Mouse (Mus musculus) midbrain, embryonic 11.5 days (tissue): ENCODE data around the gene Usp24. TPM values are rescaled to one million over a fixed set of nuclear protein-coding genes. Genes with fewer than 3 reads are reported as not detected.

Source experiments
- ATAC-seq: fragments of 200-750 bp; cut with Nextera tagmentation; 2 replicates; pipeline ENCODE4 v1.8.0; 2017; ENCODE audit warnings: moderate TSS enrichment, moderate library complexity; ENCODE audit not compliant: low FRiP score
- DNase-seq: peaks from one replicate; pipeline ENCODE4 v3.0.0; 2015; ENCODE audit warnings: low spot score; ENCODE audit errors: missing footprints
- H3K27ac ChIP-seq: fragments of 300-500 bp; sonication (generic); 2 replicates; pipeline ENCODE4 v1.5.1; 2014; ENCODE audit warnings: low read depth, low read length
- H3K27me3 ChIP-seq: fragments of 300-500 bp; sonication (generic); 2 replicates; pipeline ENCODE4 v1.6.1; 2014; ENCODE audit warnings: mild to moderate bottlenecking, low read length, moderate library complexity, mixed read lengths; ENCODE audit not compliant: control insufficient read depth, insufficient read depth
- H3K36me3 ChIP-seq: fragments of 300-500 bp; sonication (generic); 2 replicates; pipeline ENCODE4 v1.6.1; 2014; ENCODE audit warnings: mild to moderate bottlenecking, low read length, moderate library complexity, mixed read lengths; ENCODE audit not compliant: control insufficient read depth, insufficient read depth
- H3K4me1 ChIP-seq: fragments of 300-500 bp; sonication (generic); 2 replicates; pipeline ENCODE4 v1.6.1; 2014; ENCODE audit warnings: low read length; ENCODE audit not compliant: control insufficient read depth, insufficient read depth
- H3K4me2 ChIP-seq: fragments of 300-500 bp; sonication (generic); 2 replicates; pipeline ENCODE4 v1.6.1; 2014; ENCODE audit warnings: mild to moderate bottlenecking, moderate library complexity
- H3K4me3 ChIP-seq: fragments of 300-500 bp; sonication (generic); 2 replicates; pipeline ENCODE4 v1.5.1; 2014; ENCODE audit warnings: low read depth, low read length
- H3K9ac ChIP-seq: fragments of 300-500 bp; sonication (generic); 2 replicates; pipeline ENCODE4 v1.6.1; 2014; ENCODE audit warnings: low read length
- H3K9me3 ChIP-seq: fragments of 300-500 bp; sonication (generic); 2 replicates; pipeline ENCODE4 v1.6.1; 2016; ENCODE audit warnings: low read length; ENCODE audit not compliant: control insufficient read depth
- WGBS: fragments of 180-500 bp; shearing (Covaris S2); extraction: QIAGEN DNeasy Blood & Tissue Kit; methylation state at CpG from one replicate; pipeline ENCODE4 v1.1.7; 2014; 5-methylcytosine and 5-hydroxymethylcytosine counted together
- polyA plus RNA-seq: library from polyadenylated mRNA; unstranded; fragments of >200 nt; fragmentation: Nextera tagmentation; extraction: Ambion mirVana; gene quantifications from 2 replicates; pipeline ENCODE4 v1.2.1, GENCODE M21; 2014

Usp24 gene
- polyA plus RNA-seq, 1 experiment from 2014 or later = 10.0 TPM

DNA sequence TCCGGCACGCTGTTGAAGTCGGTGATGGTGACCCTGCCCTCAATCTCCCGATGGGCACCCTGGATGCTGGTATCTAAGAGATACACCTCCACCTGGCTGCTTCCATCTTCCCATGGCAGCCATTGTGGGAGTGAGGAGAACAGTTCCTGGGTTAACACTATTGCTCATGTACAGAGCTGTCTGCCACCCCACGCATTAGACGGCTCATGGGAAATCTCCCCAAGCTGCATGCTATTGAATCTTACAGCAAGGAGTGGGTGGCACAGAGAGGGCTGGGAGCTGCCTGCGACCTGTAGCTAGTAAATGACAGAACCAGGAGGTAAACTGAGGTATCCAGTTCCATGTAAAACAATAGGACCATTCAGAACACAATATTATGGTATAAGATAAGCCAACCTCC, 138.5 kb downstream of the Usp24 start:
- no peak overlapping the region for H3K27ac ChIP-seq
- H3K9ac ChIP-seq = no peak overlapping the region
- WGBS = 91% methylated on average over 7 of the region's 7 CpGs
- H3K9me3 ChIP-seq = no peaks in the 10 kb centered on the region
- no peak for ATAC-seq
- H3K4me2 ChIP-seq = no peak overlapping the region
- no peaks in the 10 kb centered on the region for H3K4me1 ChIP-seq
- H3K4me3 ChIP-seq = no peak overlapping the region
- no peak for DNase-seq
- H3K36me3 ChIP-seq = no peaks in the 10 kb centered on the region
- H3K27me3 ChIP-seq = no peaks in the 10 kb centered on the region

DNA sequence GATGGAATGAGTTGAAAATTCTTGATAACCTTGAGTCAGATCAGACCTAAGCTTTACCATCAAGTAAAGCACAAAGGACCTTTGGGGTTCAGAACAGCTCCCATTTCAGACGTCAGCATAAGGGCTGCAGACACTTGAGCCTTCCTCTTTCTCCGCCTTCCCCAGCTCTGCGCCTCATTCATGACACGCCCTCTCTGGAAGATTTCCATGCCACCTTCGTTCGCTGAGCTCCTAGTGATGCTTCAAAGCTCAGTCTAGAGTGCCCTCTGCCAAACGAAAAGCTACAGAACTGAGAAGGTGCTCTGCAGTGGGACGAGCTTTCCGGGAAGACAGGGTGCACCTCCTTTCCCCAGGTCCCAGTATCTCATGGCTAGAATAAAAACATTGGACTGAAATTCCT, 146.0 kb downstream of the Usp24 start:
- Histone ChIP-seq H3K4me2 (no peak overlapping the region), H3K9me3 (no peaks in the 10 kb centered on the region), H3K4me1 (peaks cover 6% of the 10 kb centered on the region), H3K36me3 (no peaks in the 10 kb centered on the region), H3K27me3 (peaks cover 26% of the 10 kb centered on the region), H3K27ac (no peak overlapping the region), H3K4me3 (no peak overlapping the region), H3K9ac (no peak overlapping the region)
- DNase-seq = no peak
- ATAC-seq = no peak
- WGBS = 81% methylated on average over 9 of the region's 9 CpGs

DNA sequence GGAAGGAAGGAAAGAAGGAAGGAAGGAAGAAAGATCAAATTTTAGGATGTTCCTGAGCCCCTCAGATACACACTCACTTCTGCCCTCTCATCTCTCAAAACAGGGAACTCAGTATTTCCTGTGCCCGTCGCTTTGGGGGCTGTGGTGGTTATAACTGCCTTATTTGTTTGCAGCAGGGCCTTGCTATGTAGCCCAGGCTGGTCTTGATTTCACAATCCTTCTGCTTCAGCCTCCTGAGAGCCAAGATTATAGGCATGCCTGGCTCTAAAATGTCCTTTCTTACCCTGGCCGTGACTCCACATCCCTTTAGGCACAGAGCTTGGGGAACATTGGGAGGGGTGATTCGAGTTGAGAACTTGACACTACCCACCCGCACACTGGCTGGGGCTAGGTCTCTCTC, 146.5 kb downstream of the Usp24 start:
- DNase-seq = no peak
- WGBS = 82% methylated on average over 5 of the region's 5 CpGs
- Histone ChIP-seq H3K4me2 (no peak overlapping the region), H3K9me3 (no peaks in the 10 kb centered on the region), H3K27ac (no peak overlapping the region), H3K4me1 (peaks cover 6% of the 10 kb centered on the region), H3K36me3 (no peaks in the 10 kb centered on the region), H3K4me3 (no peak overlapping the region), H3K9ac (no peak overlapping the region), H3K27me3 (peaks cover 26% of the 10 kb centered on the region)
- no peak for ATAC-seq

GRCm38 (mm10) chr4:106463174-106463801, 147.3 kb downstream of the Usp24 start:
- H3K27ac ChIP-seq = no peak overlapping the region
- peaks cover 6% of the 10 kb centered on the region for H3K4me1 ChIP-seq
- peak overlapping the region; percentile 50 for H3K9ac ChIP-seq
- H3K9me3 ChIP-seq = no peaks in the 10 kb centered on the region
- peaks cover 26% of the 10 kb centered on the region for H3K27me3 ChIP-seq
- DNase-seq (peak; percentile 91), ATAC-seq (peak; percentile 51; the same call in 1 of the 2 replicates)
- H3K4me3 ChIP-seq = peak overlapping the region; percentile 32
- peak overlapping the region; percentile 61 for H3K4me2 ChIP-seq
- no peaks in the 10 kb centered on the region for H3K36me3 ChIP-seq
- WGBS = 26% methylated on average over 21 of the region's 21 CpGs

GRCm38 (mm10) chr4:106467420-106468110, 151.6 kb downstream of the Usp24 start:
- 82% methylated on average over 13 of the region's 13 CpGs for WGBS
- H3K4me1 ChIP-seq = peaks cover 6% of the 10 kb centered on the region
- no peak overlapping the region for H3K4me2 ChIP-seq
- H3K27ac ChIP-seq = no peak overlapping the region
- no peak overlapping the region for H3K9ac ChIP-seq
- no peak overlapping the region for H3K4me3 ChIP-seq
- no peaks in the 10 kb centered on the region for H3K9me3 ChIP-seq
- H3K27me3 ChIP-seq = peaks cover 25% of the 10 kb centered on the region
- peak; percentile 59 for DNase-seq
- no peaks in the 10 kb centered on the region for H3K36me3 ChIP-seq
- ATAC-seq = no peak

DNA sequence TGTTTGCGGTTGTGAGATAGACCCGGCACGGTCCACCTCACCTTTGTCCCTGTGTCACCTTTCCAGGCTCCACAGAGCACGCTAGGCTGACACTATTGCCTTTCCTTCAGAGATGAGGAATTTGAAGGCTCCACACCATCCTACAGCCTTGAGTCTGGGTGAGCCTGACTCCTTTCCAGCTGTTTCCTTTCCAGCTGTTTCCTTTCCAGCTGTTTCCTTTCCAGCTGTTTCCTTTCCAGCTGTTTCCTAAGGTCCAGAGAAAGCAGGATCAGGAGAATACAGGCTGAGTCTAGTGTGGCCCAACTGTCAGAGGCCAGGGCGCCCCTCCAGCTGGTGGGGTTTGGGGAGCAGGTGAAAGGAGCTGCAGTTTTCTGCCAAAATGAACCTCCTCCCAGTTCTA, 154.9 kb downstream of the Usp24 start:
- H3K4me2 ChIP-seq = no peak overlapping the region
- H3K27ac ChIP-seq = no peak overlapping the region
- H3K27me3 ChIP-seq = no peaks in the 10 kb centered on the region
- H3K4me3 ChIP-seq = no peak overlapping the region
- no peaks in the 10 kb centered on the region for H3K4me1 ChIP-seq
- H3K9me3 ChIP-seq = no peaks in the 10 kb centered on the region
- DNase-seq (no peak), ATAC-seq (no peak)
- no peak overlapping the region for H3K9ac ChIP-seq
- no peaks in the 10 kb centered on the region for H3K36me3 ChIP-seq
- WGBS = 85% methylated on average over 5 of the region's 5 CpGs

DNA sequence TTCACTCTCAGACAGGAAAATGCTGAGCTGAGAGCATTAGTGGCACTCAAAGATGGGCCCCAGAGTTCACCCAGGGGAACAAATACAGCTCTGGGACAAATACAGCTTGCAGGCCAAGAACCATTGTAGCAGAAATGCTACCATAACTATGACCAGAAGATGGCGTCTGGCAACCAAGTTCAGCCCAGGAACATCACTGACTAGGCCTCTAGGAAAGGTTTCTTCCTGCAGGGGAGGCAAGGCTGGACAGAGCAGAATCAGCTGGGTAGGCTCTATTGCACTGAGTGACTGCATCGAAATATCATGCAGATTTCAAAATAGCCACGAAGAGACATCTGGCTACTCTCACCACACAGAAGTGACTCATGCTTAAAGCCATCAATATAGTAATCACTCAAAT, 156.3 kb downstream of the Usp24 start:
- Histone ChIP-seq H3K9ac (no peak overlapping the region), H3K27me3 (no peaks in the 10 kb centered on the region), H3K9me3 (no peaks in the 10 kb centered on the region), H3K36me3 (no peaks in the 10 kb centered on the region), H3K4me2 (no peak overlapping the region), H3K4me1 (no peaks in the 10 kb centered on the region), H3K27ac (no peak overlapping the region), H3K4me3 (no peak overlapping the region)
- WGBS = 6% methylated on average over 3 of the region's 3 CpGs
- ATAC-seq (peak; percentile 63), DNase-seq (peak; percentile 95)

GRCm38 (mm10) chr4:106474241-106474640, 158.2 kb downstream of the Usp24 start:
- Histone ChIP-seq H3K27me3 (no peaks in the 10 kb centered on the region), H3K4me2 (no peak overlapping the region), H3K4me1 (no peaks in the 10 kb centered on the region), H3K9me3 (no peaks in the 10 kb centered on the region), H3K27ac (no peak overlapping the region), H3K4me3 (no peak overlapping the region), H3K36me3 (no peaks in the 10 kb centered on the region), H3K9ac (no peak overlapping the region)
- DNase-seq (peak; percentile 95), ATAC-seq (peak; percentile 73)
- WGBS = 4% methylated on average over 6 of the region's 6 CpGs

DNA sequence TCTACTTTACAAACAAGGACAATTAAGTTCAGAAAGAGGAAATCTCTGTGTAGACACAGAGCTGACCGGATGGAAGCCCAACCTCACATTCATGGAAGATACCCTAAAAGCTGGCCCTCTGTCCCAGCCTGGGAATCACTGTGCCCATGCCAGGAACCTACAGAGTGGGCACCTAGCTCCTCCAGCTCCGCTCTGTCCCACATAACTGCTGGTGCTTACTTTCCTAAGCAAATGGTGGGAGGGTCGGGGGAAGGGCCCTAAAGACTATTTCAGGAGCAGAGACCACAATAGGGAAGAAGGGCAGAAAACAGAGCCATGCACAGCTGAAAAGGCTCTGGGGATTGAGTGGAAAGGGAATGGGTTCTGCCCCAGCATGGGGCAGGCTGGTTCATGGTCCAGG, 164.5 kb downstream of the Usp24 start:
- no peak overlapping the region for H3K9ac ChIP-seq
- H3K36me3 ChIP-seq = no peaks in the 10 kb centered on the region
- H3K27me3 ChIP-seq = no peaks in the 10 kb centered on the region
- WGBS = 69% methylated on average over 3 of the region's 3 CpGs
- ATAC-seq = no peak
- H3K4me2 ChIP-seq = no peak overlapping the region
- H3K4me3 ChIP-seq = no peak overlapping the region
- no peak overlapping the region for H3K27ac ChIP-seq
- no peaks in the 10 kb centered on the region for H3K4me1 ChIP-seq
- no peaks in the 10 kb centered on the region for H3K9me3 ChIP-seq
- DNase-seq = peak; percentile 57
